Mouse (Mus musculus): ENCODE results near the gene Rprm. TPM values are rescaled to one million over a fixed set of nuclear protein-coding genes. Genes with fewer than 3 reads are reported as not detected.

Rprm gene
- total and polyA plus RNA-seq, 3 experiments = 0.20 to 0.41 TPM; not detected in 1

GRCm38 (mm10) chr2:54062421-54062820 lies 22.9 kb downstream of the Rprm start:
- intact Hi-C loops (cut with DNase I) = no loop called here
- no peak overlapping the region for H3K27ac ChIP-seq
- no peaks in the 10 kb centered on the region for H3K4me1 ChIP-seq (ENCODE audit: control insufficient read depth, insufficient read depth, low read length)
- H3K4me3 ChIP-seq = no peak overlapping the region
- H3K27me3 ChIP-seq (ENCODE audit: control insufficient read depth, insufficient read depth, low read length) = no peaks in the 10 kb centered on the region
- H3K36me3 ChIP-seq (ENCODE audit: control insufficient read depth, insufficient read depth, low read length) = no peaks in the 10 kb centered on the region
- 12% methylated on average over 1 of the region's 1 CpGs for WGBS
- no peaks in the 10 kb centered on the region for H3K79me2 ChIP-seq (replicated peaks; ENCODE audit: control insufficient read depth, insufficient read depth, low read length)
- DNase-seq = no peak
- H3K9ac ChIP-seq (ENCODE audit: low read depth, low read length) = no peak overlapping the region
- no peak for TF ChIP-seq CTCF (IDR thresholded peaks at IDR 0.05)
- TF ChIP-seq EP300 (IDR thresholded peaks at IDR 0.05; ENCODE audit: insufficient read depth, low read depth, low read length) = no peak
- no peak for TF ChIP-seq POLR2A (IDR thresholded peaks at IDR 0.05; ENCODE audit: insufficient read depth, low read depth, low read length)

GRCm38 (mm10) chr2:54061039-54061438 lies 24.3 kb downstream of the Rprm start:
- Histone ChIP-seq H3K4me1 (ENCODE audit: control insufficient read depth, insufficient read depth, low read length) (no peaks in the 10 kb centered on the region), H3K27ac (no peak overlapping the region), H3K36me3 (ENCODE audit: control insufficient read depth, insufficient read depth, low read length) (no peaks in the 10 kb centered on the region), H3K9ac (ENCODE audit: low read depth, low read length) (no peak overlapping the region), H3K27me3 (ENCODE audit: control insufficient read depth, insufficient read depth, low read length) (no peaks in the 10 kb centered on the region), H3K4me3 (no peak overlapping the region), H3K79me2 (replicated peaks; ENCODE audit: control insufficient read depth, insufficient read depth, low read length) (no peaks in the 10 kb centered on the region)
- no peak for DNase-seq
- no peak for TF ChIP-seq POLR2A (IDR thresholded peaks at IDR 0.05; ENCODE audit: insufficient read depth, low read depth, low read length)
- no peak for TF ChIP-seq CTCF (IDR thresholded peaks at IDR 0.05)
- no peak for TF ChIP-seq EP300 (IDR thresholded peaks at IDR 0.05; ENCODE audit: insufficient read depth, low read depth, low read length)
- intact Hi-C loops (cut with DNase I) = no loop called here

All from heart, adult 2 months (tissue).